ENCODE assay signal across 14 mouse cellular contexts in genomic region chr7:75470318-75470925, GRCm38 (mm10). TPM values are rescaled to one million over a fixed set of nuclear protein-coding genes. Genes with fewer than 3 reads are reported as not detected.
DNase-seq lines count a peak whose midpoint lies in the region; ATAC-seq lines count a peak whose summit lies in the region.
"Had no signal": no experiment of that assay in that cellular context is flagged by ENCODE, and none has a peak within 500 bp of the region (broad histone marks: within the 10 kb centered on the region; RNA-seq: fewer than 3 reads in every experiment).

No protein-coding gene starts in this region.

- H3K9me3 ChIP-seq in liver, embryonic 13.5 days (replicated peaks), result no peaks in the 10 kb centered on the region
- H3K9me3 ChIP-seq: intestine, embryonic 15.5 days; megakaryocyte, embryonic 14.5 days; neural tube, embryonic 13.5 days; stomach, embryonic 15.5 days had no signal

- 63% methylated on average over 7 of the region's 7 CpGs for WGBS in liver, embryonic 13.5 days (ENCODE audit: insufficient replicate concordance)

- no peaks in the 10 kb centered on the region for H3K27me3 ChIP-seq in liver, embryonic 13.5 days
- H3K27me3 ChIP-seq: intestine, embryonic 15.5 days; megakaryocyte, embryonic 14.5 days; neural tube, embryonic 13.5 days; stomach, embryonic 15.5 days had no signal

- H3K27ac ChIP-seq in liver, embryonic 13.5 days, result 0 out of 2 replicates have a peak overlapping the region, but pooled peaks have one; percentile 23
- H3K27ac ChIP-seq: intestine, embryonic 15.5 days; neural tube, embryonic 13.5 days; stomach, embryonic 15.5 days had no signal

- ATAC-seq in liver, embryonic 13.5 days (ENCODE audit: low read depth), result no peak
- ATAC-seq: intestine, embryonic 15.5 days had no signal

- no peak overlapping the region for H3K4me3 ChIP-seq in liver, embryonic 13.5 days (replicated peaks)
- H3K4me3 ChIP-seq: erythroblast, embryonic 14.5 days; intestine, embryonic 15.5 days; megakaryocyte, embryonic 14.5 days; neural tube, embryonic 13.5 days; stomach, embryonic 15.5 days had no signal

- no peak overlapping the region for H3K4me2 ChIP-seq in liver, embryonic 13.5 days
- H3K4me2 ChIP-seq: intestine, embryonic 15.5 days; neural tube, embryonic 13.5 days; stomach, embryonic 15.5 days had no signal

- H3K4me1 ChIP-seq in liver, embryonic 13.5 days (replicated peaks), result peaks cover 15% of the 10 kb centered on the region
- H3K4me1 ChIP-seq: stomach, embryonic 15.5 days had no signal

- H3K9ac ChIP-seq in liver, embryonic 13.5 days, result no peak overlapping the region
- H3K9ac ChIP-seq: intestine, embryonic 15.5 days; neural tube, embryonic 13.5 days; stomach, embryonic 15.5 days had no signal

- no peaks in the 10 kb centered on the region for H3K36me3 ChIP-seq in liver, embryonic 13.5 days
- H3K36me3 ChIP-seq: intestine, embryonic 15.5 days; neural tube, embryonic 13.5 days; stomach, embryonic 15.5 days had no signal

- peak; percentile 47 for DNase-seq in kidney, adult 18-20 months
- no peak for DNase-seq in kidney, postnatal 4 days
- peak; percentile 11 for DNase-seq in R1 (ENCODE audit: low read depth, low spot score)
- peak; percentile 24 for DNase-seq in embryo, embryonic 10.5 days (ENCODE audit: low spot score)
- no peak for DNase-seq in liver, embryonic 13.5 days
- DNase-seq in cerebellum, adult 11-12 months, result no peak
- no peak for DNase-seq in urinary bladder, postnatal 4 days (ENCODE audit: low spot score in 2 of 2)
- DNase-seq: cerebellum, postnatal 25 days; right cerebral cortex, postnatal 14 days had no signal

RNA-seq across cellular contexts. Expression of gene Akap13, which starts 15.1 kb away (rescaled TPM):
- polyA plus RNA-seq in liver, embryonic 13.5 days (2015; fragmentation: Nextera tagmentation; extraction: Ambion mirVana), result 33.4 and 36.0 TPM in 2 replicates

Comparison
In these comparisons a context has a peak if more than half of its experiments do, and no peak if none do; other contexts are left out.
1. DNase-seq: peak in kidney, adult 18-20 months (single experiment), R1 (single experiment) and embryo, embryonic 10.5 days (single experiment); none in kidney, postnatal 4 days (0 of 2), liver, embryonic 13.5 days (single experiment), cerebellum, adult 11-12 months (single experiment) and urinary bladder, postnatal 4 days (0 of 2).